Mouse (Mus musculus) T-helper 17 cell (primary cell): ENCODE results near the gene C1galt1.

Experiments
- in situ Hi-C, 2 experiments: fragments of 300-600 bp; cut with MboI, MseI; formaldehyde crosslinking; loops; 1 replicate in 1 of 2; 2 replicates in 1 of 2; pipeline ENCODE4 v1.15.1; 2025; ENCODE audit warnings: high pct_unique_total_duplicates in 2 of 2

C1galt1 gene

DNA sequence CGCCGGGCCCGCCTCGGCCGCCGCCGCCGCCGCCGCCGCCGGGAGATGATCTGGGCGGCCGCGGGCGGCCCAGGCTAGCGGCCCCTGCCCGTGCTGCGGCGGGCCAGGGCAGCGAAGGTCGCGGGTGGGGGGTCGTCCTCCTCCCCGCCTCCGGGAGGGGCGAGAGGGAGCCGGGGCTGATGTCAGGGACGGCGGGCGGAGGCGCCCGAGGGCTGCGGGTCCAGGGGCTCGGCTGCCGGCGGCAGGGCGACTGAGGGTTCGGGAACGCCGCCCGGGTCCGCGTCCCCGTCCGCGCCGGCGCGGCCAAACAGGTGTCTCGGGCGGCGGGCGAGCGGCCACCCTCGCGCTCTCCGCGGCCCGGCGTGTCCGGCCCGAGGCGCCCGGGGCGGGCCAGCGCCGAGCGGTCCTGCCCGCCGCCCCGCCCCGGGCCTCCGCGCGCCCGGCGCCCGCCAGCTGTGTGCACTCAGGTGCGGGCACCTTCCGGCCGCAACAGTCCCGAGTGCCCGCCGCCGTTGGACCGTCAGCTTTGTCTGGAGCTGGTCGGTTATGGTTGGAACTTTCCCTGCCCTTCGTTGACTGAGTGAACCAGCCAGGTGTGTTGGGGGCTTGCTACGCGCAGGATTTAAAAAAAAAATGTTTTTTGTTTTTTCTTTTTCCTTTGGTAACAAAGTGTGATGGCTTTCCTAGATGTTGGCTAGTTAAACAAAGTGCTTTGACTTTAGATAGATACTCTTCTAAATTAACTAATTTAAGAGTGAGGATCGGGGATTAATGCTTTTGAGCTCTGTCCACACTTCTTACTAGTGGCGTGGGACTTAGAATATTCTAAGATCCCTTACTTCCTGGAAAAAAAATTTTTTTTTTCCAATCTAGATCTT is at the start of gene C1galt1:
Gene C1galt1, plus strand, starts transcription at position 41 of the 878 bp plus-strand sequence.
- in situ Hi-C loops, result no loop called here

DNA sequence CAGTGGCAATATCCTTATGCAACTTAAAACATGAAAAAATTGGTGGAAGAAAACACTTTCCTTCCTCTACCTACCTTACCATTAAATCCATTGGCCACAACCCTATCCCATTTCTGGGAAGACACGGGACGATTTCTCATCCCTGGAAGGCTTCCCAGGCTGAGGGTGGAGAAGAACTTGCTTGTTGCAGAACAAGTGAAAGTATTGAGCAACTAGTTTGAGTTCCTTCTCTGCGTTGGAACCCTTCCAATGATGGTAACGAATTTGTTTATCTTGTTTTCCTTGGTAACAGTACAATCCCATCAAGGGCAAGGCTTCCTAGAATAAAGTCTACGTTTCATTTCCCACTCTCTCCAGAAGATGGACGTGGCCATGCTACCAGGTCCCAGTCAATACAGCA is 44.7 kb upstream of the C1galt1 start:
- in situ Hi-C loops, result no loop called here

DNA sequence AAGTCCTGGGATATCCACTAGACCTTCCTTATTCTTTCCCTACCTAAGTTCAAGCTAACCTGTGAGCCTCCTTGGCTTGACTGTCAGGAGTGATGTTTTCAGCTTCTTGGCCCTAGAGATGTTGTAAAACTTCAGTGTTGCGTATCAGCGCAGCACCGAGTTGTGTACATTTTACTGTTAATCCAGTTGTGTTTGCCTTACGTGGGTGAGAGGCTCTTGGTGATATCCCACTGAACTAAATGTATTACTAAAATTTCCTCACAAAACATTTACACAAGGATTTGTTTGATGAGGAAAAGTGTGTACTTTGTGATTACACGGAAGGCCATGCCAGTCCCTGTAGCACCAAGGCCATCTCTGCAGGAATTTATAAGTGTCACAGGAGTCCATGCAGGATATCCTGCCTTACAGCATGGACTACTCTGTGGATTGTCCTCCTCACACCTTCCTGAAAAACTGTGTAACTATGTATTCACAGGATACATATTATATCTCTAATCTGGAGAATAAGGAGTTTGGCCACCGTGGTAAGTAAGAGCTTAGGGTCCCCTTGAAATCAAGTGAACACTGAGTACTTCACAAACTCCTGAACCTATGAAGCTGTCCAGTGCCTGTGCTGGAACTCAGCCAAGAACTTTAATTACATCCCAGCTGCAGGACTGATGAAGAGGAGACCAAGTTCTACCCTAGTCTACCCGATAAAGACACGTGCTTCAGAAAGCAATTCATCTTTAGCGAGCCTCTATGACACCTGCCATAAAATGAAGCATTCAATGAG is 40.7 kb upstream of the C1galt1 start:
- in situ Hi-C loops, result no loop called here

DNA sequence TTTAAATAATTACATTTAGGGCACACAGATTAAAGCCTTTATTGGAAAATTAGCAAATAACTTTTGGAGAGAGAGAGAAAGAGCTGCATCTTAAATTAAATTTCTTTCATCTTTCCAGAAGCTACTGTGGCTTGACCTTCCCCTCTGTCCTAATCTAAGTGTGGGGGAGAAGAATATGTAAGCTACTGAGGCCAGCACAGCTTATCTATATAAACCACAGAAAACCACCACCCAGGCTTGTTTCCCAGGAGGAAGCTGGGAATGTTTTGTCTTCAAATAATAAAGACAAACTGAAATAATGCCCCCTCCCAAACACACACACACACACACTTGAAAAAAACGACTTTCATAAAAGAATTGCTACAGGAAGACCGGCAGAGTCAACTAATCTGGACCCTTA is 30.5 kb upstream of the C1galt1 start:
- in situ Hi-C loops, result no loop called here

DNA sequence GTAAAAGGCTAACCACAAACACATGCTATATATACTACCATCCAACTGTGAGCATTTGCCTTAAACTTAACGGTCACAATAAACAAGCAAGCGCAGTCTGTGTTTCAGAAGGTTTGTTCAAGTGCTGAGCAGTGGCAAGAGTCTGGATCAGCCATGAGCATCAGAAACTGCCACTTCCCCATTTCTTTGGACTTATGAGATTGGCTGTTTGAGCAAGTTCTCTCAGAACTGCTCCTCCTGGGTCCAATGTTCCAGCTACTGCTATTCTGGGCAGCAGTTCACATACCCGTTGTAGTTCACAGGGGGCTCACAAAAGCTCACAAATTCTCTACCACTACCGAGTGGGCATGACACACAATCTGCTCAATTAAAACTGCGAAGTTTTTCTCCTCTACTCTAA is 28.4 kb upstream of the C1galt1 start:
- in situ Hi-C loops, result no loop called here

DNA sequence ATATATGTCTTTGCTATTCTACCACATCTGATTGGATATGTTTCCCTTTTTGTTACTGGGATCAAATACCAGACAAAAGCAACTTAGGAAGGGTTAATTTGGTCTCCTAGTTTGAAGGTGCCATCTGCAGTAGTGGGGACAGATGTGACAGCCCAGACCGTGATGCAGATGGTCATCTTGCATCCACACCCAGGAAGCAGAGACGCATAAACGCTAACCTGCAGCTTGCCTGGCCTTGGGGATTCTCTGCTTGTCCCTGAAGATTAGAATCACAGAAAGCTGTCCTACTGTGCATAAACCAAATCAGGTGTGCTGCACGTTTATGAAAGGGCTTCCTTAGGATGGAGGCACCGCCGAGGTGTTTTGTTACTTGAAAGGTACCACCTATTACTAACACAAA is 22.0 kb upstream of the C1galt1 start:
- in situ Hi-C loops, result no loop called here

DNA sequence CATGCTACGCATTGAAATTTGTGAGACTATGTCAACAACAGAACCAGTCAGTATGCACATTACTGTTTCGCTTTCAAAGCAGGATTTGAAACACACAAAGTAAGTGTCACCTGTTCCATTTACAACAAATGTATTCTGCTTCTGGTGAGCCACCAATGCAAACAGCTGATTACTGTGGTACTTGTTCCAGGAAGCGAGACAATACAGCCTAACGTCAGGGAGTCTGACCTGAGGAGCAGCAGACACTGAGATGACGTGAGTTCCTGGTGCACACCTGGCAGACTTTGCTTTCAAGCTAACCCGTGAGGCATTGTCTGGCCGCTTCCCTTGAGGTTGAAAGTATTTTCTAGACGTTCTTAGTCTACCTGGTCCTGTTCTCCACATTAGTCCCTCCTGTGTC is 13.8 kb upstream of the C1galt1 start:
- in situ Hi-C loops, result no loop called here

DNA sequence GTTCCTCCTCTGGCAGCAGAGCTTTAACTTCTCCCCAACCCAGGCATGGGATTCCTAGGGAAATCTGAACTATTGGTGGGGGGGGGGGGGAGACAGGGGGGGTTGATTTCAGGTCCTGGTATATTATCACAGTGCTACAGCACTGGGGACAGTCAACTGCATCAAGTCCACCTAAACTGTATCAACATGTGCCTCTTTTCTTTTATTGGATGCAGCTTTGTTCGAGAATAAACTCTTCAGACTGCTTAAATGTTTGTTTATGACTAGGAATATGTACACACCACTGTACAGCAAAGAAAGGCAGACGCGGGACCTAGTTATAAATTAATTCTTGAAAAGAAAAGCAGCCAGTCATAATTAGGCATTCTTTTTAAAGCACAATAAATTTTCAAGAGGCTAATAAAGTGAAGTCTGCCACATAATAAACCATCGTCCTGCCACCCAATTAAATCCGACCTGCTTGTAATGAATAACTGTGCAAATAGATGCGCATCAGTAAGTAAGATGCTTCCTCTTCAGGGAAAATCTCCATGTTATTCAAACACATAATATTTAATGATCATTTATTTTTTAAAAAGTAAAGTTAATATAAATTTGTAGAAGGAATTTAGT is 12.0 kb upstream of the C1galt1 start:
- in situ Hi-C loops, result no loop called here

DNA sequence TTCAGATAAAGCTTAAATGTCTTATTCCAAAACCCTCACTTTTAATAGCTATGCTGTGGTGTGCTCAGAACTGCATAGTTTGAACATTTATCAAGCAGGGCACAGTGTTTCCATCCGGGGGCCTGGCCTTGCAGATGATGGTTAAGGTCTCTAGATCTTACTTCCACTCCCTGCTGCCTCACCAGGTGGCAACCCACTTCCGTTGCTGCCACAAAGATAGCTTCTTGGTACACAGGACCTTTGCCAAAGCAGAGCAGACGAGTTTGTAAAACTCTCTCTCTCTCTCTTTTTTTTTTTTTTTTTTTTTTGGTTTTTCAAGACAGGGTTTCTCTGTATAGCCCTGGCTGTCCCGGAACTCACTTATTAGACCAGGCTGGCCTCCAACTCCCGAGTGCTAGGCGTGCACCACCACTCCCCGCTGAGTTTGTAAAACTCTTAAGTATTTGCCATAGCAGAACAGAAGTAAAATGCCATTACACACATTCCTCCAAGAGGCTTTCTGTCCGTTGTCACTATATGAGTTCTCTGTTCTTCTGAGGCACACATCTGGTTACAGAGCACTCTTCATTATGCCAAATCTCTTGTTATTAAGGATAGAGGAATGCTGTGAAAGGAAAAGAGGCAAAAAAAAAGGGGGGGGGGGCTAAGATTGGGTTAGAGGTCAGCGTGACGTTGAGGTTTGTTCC is 773 bp upstream of the C1galt1 start:
- in situ Hi-C loops, result no loop called here

DNA sequence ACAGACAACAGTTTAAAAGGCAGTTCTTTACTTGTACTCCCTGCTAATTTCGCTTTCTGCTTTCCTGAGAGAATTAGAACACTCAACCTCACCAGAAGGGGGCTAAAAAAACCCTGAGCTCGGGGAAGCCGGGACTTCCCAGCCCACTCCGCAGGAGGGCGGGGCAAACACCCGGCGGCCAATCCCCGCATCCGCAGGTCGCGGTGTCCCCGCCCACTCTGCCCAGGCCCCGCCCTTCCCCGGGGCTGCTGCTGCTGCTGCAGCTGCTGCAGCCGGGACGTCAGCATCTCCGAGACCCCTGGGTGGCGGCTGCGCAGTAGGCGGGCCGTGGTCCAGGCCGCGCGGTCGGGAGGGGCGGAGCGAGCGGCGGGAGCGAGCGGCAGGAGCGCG is 235 bp upstream of the C1galt1 start:
- in situ Hi-C loops, result no loop called here

DNA sequence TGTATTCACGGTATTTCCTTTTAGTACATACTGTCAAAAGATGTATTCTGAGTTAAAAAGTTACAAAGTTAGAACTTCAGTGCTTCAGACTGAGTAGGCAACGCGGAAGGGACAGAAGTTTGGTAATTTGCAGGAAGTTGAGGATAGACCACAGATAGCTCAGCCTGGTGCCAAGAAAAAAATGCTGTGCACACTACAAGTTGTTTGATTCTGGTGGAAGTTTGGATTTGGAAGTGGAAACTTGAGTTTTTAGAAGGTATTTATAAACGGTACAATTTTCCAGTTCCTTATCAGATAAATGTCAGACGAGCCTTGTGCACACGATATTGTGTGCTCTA is 1.0 kb downstream of the C1galt1 start:
- in situ Hi-C loops, result no loop called here

DNA sequence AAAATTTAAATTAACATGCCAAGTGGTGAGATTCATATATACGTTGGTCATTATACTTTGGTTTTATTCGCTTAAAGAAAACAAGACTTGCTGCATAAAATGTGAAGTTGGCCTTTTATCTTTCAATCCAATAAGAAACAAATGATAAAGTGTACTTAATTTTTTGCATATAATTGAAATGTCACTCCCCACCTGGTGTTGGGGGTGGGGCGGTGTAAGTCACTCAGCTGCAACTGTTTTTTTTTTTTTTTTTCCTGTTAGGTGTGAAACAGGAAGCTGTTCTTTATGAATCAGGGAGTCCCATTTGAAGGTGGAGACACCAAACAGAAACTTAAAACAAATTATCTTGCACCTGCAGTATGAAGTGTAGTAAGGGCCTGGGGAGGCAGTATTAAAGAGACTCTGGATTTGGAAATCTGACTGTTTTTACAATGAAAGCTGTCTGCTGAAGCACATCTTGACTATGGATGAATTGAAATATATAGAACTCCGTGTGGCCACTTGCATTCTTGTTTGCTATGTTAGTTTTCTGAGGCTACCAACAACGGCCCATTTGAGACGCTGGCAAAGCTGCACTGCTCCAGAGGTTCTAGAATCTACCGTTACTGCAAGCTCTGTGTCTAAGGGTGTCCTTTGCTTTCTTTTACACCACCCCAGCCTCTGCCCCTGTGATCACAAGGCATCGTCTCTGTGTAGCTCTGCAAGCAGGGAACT is 2.2 kb downstream of the C1galt1 start:
- in situ Hi-C loops, result no loop called here

DNA sequence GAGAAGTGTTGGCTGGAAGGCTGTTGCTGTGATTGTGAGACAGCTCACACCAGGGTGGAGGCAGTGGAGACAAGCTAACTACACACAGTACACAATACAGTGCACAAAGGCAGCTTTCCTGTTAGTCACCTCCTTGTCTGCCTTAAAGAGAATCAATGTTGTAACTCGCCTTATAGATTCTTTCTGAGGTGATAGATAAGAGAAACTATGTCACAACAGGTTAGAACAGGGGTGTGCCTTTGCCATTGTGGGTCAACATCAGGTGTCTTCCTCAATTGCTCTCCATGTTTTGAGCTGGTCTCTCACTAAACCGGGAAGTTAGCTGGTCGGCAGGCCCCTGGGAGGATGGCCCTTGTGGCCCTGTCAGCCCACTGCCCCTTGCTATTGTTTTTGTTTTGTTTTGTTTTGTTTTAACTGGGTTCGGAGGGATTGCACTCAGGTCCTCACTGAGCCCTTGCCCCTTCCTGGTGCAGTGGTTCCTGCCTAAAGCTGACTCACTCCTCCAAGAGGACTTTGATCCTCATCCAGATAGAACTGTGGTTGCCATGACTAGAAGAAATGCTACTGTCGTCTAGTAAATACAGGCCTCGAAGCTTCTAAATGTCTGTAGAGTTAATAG is 3.4 kb downstream of the C1galt1 start:
- in situ Hi-C loops, result no loop called here

DNA sequence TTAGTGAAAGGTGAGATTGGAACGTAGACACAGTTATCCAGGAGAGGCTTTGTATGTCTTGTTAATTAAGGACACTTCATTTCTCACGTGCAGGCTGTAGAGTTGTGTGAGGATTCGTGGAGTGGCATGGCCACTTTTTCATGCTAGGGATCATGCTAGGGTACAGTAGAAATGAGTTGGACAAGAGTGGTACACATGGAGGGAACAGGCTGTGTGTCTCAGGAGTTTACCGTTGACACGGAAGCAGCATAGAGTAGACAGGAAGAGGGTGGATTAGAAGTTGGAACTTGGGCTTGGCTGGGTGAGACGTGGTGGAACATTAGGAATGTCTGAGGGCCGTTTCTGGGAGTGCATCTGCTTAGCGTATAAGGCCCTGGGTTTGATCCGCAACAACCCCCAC is 4.1 kb downstream of the C1galt1 start:
- in situ Hi-C loops, result no loop called here

DNA sequence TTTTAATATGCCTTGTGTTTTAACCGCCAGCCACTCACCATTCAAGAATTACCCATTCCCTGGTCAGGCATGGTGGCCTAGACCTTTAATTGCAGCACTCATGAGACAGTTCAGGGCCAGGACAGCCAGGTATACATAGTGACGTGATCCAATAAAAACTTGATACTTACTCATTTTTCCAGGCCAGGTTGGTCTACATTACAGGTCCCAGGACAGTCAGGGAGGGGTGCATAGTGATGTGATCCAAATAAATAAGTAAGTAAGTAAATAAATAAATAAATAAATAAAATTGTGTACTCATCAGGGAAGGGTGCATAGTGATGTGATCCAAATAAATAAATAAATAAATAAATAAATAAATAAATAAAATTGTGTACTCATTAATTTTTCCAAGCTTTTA is 6.4 kb downstream of the C1galt1 start:
- in situ Hi-C loops, result loop anchor here (5.0 to 10.0 kb wide), 3 partner anchors 354 to 881 kb away; partner anchors contain the start of gene Mios (in 1 of the 2)

DNA sequence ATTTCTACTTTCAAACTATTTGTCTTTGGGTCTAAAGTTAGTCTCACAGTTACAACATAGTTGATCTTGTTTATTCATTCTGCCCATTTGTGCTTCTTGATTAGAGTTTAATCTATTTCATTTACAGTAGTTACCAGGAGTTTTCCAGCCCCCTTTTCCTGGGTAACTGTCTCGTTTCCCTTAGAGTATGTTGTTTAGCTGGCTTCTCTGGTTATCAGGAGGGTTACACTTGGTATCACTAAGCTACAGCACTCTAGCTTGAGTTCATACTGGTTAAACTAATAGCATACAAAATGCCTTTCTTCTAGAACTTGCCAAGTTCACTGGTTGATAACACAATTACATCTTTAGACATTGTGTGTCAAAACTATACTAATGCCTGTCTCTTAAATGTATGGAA is 8.3 kb downstream of the C1galt1 start:
- in situ Hi-C loops, result loop anchor here (5.0 to 10.0 kb wide), 3 partner anchors 352 to 879 kb away; partner anchors contain the start of gene Mios (in 1 of the 2)

DNA sequence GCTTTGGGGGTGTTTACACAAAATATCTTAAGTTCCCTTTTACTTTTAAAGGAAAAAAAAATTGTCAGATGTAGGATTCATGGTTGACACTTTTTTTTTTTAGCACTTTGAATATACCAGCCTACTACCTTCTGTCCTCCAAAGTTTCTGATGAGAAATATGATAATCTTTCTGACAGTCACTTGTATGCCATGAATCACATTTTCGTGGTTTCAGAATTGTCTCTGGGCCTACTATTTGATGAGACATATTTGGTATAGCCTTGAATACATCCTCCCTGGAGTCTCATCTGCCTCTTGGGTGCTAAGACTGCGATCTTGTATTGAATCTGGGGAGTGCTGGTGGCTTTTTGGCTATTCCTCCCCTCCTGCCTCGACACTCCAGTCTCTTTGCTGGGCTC is 8.8 kb downstream of the C1galt1 start:
- in situ Hi-C loops, result loop anchor here (5.0 to 10.0 kb wide), 3 partner anchors 351 to 879 kb away; partner anchors contain the start of gene Mios (in 1 of the 2)

DNA sequence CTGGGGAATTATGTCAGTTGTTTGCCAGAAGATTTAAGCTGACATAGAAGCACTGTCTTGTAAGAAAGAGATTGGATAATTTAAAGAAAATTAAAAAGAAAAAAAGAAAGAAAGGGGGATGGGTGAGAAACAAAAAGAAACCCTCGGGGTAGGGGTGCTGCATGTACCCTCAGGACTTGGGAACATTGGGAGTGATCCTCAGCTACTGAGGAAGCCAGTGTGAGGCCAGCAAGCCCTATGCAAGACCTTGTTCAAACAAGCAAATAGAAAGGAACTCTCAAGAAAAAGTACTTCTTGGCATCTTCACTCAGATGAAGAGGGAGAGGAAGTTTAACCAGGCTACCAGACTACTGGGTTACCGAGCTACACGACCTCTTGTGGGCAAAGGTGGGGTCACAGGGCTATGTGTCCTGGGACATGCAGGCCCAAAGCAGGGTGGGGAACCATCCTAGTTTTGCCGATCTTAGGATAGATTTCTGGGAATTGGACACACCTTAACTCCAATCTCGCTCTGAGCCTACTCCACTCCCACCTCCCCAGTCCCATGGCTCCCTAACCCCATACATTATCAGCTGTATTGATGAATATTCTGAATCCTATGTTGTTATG is 12.1 kb downstream of the C1galt1 start:
- in situ Hi-C loops, result loop anchor here (5.0 to 10.0 kb wide), 3 partner anchors 348 to 638 kb away; partner anchors contain the start of gene Mios (in 1 of the 2)

DNA sequence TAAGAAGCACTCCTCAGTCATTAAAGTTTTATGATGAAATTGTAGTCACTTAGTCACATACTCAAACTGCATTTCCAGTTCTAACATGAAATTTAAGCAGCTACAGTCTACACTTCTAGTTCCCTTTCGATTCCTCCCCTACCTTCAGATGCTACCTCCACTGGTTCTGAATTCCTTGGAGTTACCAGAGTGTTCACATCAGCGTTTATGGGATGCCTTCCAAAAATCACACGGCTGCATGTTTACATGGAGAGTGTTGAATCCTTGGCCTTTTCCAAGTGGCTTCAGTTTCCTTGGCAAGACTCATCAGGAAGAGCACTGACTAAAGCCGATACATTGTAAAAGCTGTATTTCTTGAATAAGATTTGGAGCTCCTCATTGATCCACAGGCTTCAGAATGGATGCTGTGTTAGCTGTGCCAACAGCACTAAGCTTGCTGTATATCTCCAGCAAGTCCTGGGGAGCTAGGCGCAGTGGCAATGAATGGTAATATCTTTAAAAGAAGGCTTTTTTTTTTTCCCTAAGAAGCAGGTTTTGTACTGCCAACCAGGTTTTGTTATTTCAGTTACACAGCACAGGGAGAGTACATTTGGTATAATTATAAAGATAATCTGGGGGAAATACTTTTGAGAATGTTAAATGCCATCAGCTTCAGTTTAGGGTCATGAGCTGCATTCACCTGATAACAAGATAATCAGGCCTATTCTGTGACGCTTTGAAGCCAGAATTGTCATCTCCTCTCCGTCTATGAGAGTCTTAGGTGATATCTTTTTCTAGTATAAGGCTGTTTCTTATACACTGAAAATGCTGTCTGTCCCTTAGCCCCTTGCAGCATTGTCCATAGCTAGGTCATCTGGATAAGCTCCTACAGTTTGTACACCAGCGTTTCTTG is 13.0 kb downstream of the C1galt1 start:
- in situ Hi-C loops, result loop anchor here (5.0 to 10.0 kb wide), 3 partner anchors 347 to 637 kb away; partner anchors contain the start of gene Mios (in 1 of the 2)
